Mouse (Mus musculus) liver, embryonic 11.5 days (tissue): Measurements from ENCODE around the gene Ift81. TPM values are rescaled to one million over a fixed set of nuclear protein-coding genes. Genes with fewer than 3 reads are reported as not detected.
A peak's percentile ranks its signal among the peaks of the same experiment; 100 is the strongest.

Experiments used
- ATAC-seq: fragments of 200-750 bp; cut with Nextera tagmentation; replicated peaks from 2 replicates; pipeline ENCODE4 v1.8.0; 2017; ENCODE audit warnings: moderate number of reproducible peaks, mild to moderate bottlenecking, moderate TSS enrichment, moderate library complexity; ENCODE audit not compliant: low FRiP score
- DNase-seq: peaks from one replicate; pipeline ENCODE4 v3.0.0-alpha.2; 2017; ENCODE audit warnings: low spot score
- H3K27ac ChIP-seq: fragments of 300-500 bp; sonication (generic); 2 replicates; pipeline ENCODE4 v1.5.1; 2014; ENCODE audit warnings: mild to moderate bottlenecking, low read depth, low read length, control low read depth
- H3K27me3 ChIP-seq: fragments of 300-500 bp; sonication (generic); replicated peaks from 2 replicates; pipeline ENCODE4 v1.6.1; 2014; ENCODE audit warnings: low read length, mixed read lengths; ENCODE audit not compliant: control insufficient read depth, insufficient read depth
- H3K36me3 ChIP-seq: fragments of 300-500 bp; sonication (generic); 2 replicates; pipeline ENCODE4 v1.6.1; 2014; ENCODE audit warnings: mild to moderate bottlenecking, low read length, moderate library complexity, mixed read lengths; ENCODE audit not compliant: control insufficient read depth, insufficient read depth
- H3K4me1 ChIP-seq: fragments of 300-500 bp; sonication (generic); replicated peaks from 2 replicates; pipeline ENCODE4 v1.6.1; 2014; ENCODE audit warnings: low read length, mixed read lengths; ENCODE audit not compliant: control insufficient read depth, insufficient read depth
- H3K4me2 ChIP-seq: fragments of 300-500 bp; sonication (generic); 2 replicates; pipeline ENCODE4 v1.6.1; 2014; ENCODE audit warnings: mild to moderate bottlenecking, control low read depth, moderate library complexity
- H3K4me3 ChIP-seq: fragments of 300-500 bp; sonication (generic); 2 replicates; pipeline ENCODE4 v1.5.1; 2014; ENCODE audit warnings: low read depth, low read length, control low read depth
- H3K9ac ChIP-seq: fragments of 300-500 bp; sonication (generic); 2 replicates; pipeline ENCODE4 v1.6.1; 2014; ENCODE audit warnings: low read depth, low read length, control low read depth
- H3K9me3 ChIP-seq: fragments of 300-500 bp; sonication (generic); 2 replicates; pipeline ENCODE4 v1.6.1; 2016; ENCODE audit warnings: low read length, inconsistent platforms, mixed read lengths; ENCODE audit not compliant: control insufficient read depth
- WGBS: fragments of 180-500 bp; shearing (Covaris S2); extraction: QIAGEN DNeasy Blood & Tissue Kit; methylation state at CpG from one replicate; pipeline ENCODE4 v1.1.7; 2014; 5-methylcytosine and 5-hydroxymethylcytosine counted together
- polyA plus RNA-seq: library from polyadenylated mRNA; unstranded; fragments of >200 nt; fragmentation: Nextera tagmentation; extraction: Ambion mirVana; gene quantifications from 2 replicates; pipeline ENCODE4 v1.2.1, GENCODE M21; 2014

Gene Ift81
- polyA plus RNA-seq, 1 experiment from 2014 or later, result 10.9 TPM

- no peaks in the 10 kb centered on the region for H3K36me3 ChIP-seq
- DNase-seq (no peak), ATAC-seq (no peak)
- no peaks in the 10 kb centered on the region for H3K9me3 ChIP-seq
- no peaks in the 10 kb centered on the region for H3K27me3 ChIP-seq
- H3K27ac ChIP-seq, result no peak overlapping the region
- WGBS, result 50% methylated on average over 2 of the region's 2 CpGs
- H3K4me1 ChIP-seq, result peaks cover 8% of the 10 kb centered on the region
- no peak overlapping the region for H3K9ac ChIP-seq
- H3K4me3 ChIP-seq, result no peak overlapping the region
- no peak overlapping the region for H3K4me2 ChIP-seq
These were observed 24.0 kb upstream of the Ift81 start for GRCm38 (mm10) chr5:122638296-122638695.

- DNase-seq (no peak), ATAC-seq (no peak)
- 46% methylated on average over 16 of the region's 16 CpGs for WGBS
- Histone ChIP-seq H3K9ac (no peak overlapping the region), H3K4me3 (no peak overlapping the region), H3K27ac (no peak overlapping the region), H3K27me3 (no peaks in the 10 kb centered on the region), H3K4me2 (peak overlapping the region; percentile 47), H3K9me3 (no peaks in the 10 kb centered on the region), H3K36me3 (no peaks in the 10 kb centered on the region), H3K4me1 (peaks cover 8% of the 10 kb centered on the region)
These were observed 22.6 kb upstream of the Ift81 start for GRCm38 (mm10) chr5:122636958-122637357.

- Histone ChIP-seq H3K9me3 (no peaks in the 10 kb centered on the region), H3K27me3 (no peaks in the 10 kb centered on the region), H3K4me1 (peaks cover 8% of the 10 kb centered on the region), H3K36me3 (no peaks in the 10 kb centered on the region), H3K27ac (no peak overlapping the region), H3K4me2 (no peak overlapping the region), H3K9ac (no peak overlapping the region), H3K4me3 (no peak overlapping the region)
- 87% methylated on average over 9 of the region's 9 CpGs for WGBS
- no peak for DNase-seq
- no peak for ATAC-seq
These were observed 22.0 kb upstream of the Ift81 start for GRCm38 (mm10) chr5:122636308-122636707.

GRCm38 (mm10) chr5:122635228-122635627 lies 20.9 kb upstream of the Ift81 start:
- H3K9me3 ChIP-seq, result no peaks in the 10 kb centered on the region
- H3K4me3 ChIP-seq, result no peak overlapping the region
- H3K27me3 ChIP-seq, result no peaks in the 10 kb centered on the region
- no peaks in the 10 kb centered on the region for H3K36me3 ChIP-seq
- ATAC-seq (no peak), DNase-seq (no peak)
- H3K4me1 ChIP-seq, result peaks cover 8% of the 10 kb centered on the region
- H3K4me2 ChIP-seq, result no peak overlapping the region
- no peak overlapping the region for H3K27ac ChIP-seq
- WGBS, result 65% methylated on average over 8 of the region's 8 CpGs
- H3K9ac ChIP-seq, result no peak overlapping the region

- H3K36me3 ChIP-seq, result no peaks in the 10 kb centered on the region
- H3K4me2 ChIP-seq, result no peak overlapping the region
- peak; percentile 69 for DNase-seq
- no peak overlapping the region for H3K27ac ChIP-seq
- no peaks in the 10 kb centered on the region for H3K9me3 ChIP-seq
- H3K9ac ChIP-seq, result no peak overlapping the region
- WGBS, result 40% methylated on average over 2 of the region's 2 CpGs
- ATAC-seq, result peak; percentile 51; the same call in 1 of the 2 replicates
- H3K27me3 ChIP-seq, result no peaks in the 10 kb centered on the region
- no peak overlapping the region for H3K4me3 ChIP-seq
- H3K4me1 ChIP-seq, result peaks cover 9% of the 10 kb centered on the region; the same call in 1 of the 2 replicates
These were observed 12.9 kb upstream of the Ift81 start for GRCm38 (mm10) chr5:122627243-122627642.

GRCm38 (mm10) chr5:122625565-122626252 lies 11.4 kb upstream of the Ift81 start:
- H3K27ac ChIP-seq, result no peak overlapping the region
- WGBS, result 78% methylated on average over 14 of the region's 14 CpGs
- no peaks in the 10 kb centered on the region for H3K27me3 ChIP-seq

GRCm38 (mm10) chr5:122624952-122625479 lies 10.7 kb upstream of the Ift81 start:
- no peak overlapping the region for H3K4me3 ChIP-seq
- ATAC-seq (no peak), DNase-seq (no peak)
- no peak overlapping the region for H3K27ac ChIP-seq
- no peak overlapping the region for H3K4me2 ChIP-seq
- no peaks in the 10 kb centered on the region for H3K36me3 ChIP-seq
- no peaks in the 10 kb centered on the region for H3K9me3 ChIP-seq
- H3K9ac ChIP-seq, result no peak overlapping the region
- no peaks in the 10 kb centered on the region for H3K27me3 ChIP-seq
- H3K4me1 ChIP-seq, result peaks cover 9% of the 10 kb centered on the region; the same call in 1 of the 2 replicates
- 67% methylated on average over 11 of the region's 11 CpGs for WGBS

More at GRCm38 (mm10) chr5:122625565-122626252, 11.4 kb upstream of the Ift81 start:
- H3K9me3 ChIP-seq, result no peaks in the 10 kb centered on the region
- H3K36me3 ChIP-seq, result no peaks in the 10 kb centered on the region
- peaks cover 9% of the 10 kb centered on the region; the same call in 1 of the 2 replicates for H3K4me1 ChIP-seq
- no peak overlapping the region for H3K9ac ChIP-seq
- H3K4me3 ChIP-seq, result no peak overlapping the region
- H3K4me2 ChIP-seq, result no peak overlapping the region
- ATAC-seq (no peak), DNase-seq (no peak)

GRCm38 (mm10) chr5:122623861-122624260 lies 9.5 kb upstream of the Ift81 start:
- ATAC-seq (no peak), DNase-seq (no peak)
- H3K4me3 ChIP-seq, result no peak overlapping the region
- H3K27ac ChIP-seq, result no peak overlapping the region
- peaks cover 9% of the 10 kb centered on the region; the same call in 1 of the 2 replicates for H3K4me1 ChIP-seq
- no peak overlapping the region for H3K4me2 ChIP-seq
- H3K27me3 ChIP-seq, result no peaks in the 10 kb centered on the region
- H3K9ac ChIP-seq, result no peak overlapping the region
- H3K9me3 ChIP-seq, result no peaks in the 10 kb centered on the region
- 60% methylated on average over 9 of the region's 9 CpGs for WGBS
- H3K36me3 ChIP-seq, result no peaks in the 10 kb centered on the region

GRCm38 (mm10) chr5:122622526-122622925 lies 8.2 kb upstream of the Ift81 start:
- WGBS, result 70% methylated on average over 5 of the region's 5 CpGs
- Histone ChIP-seq H3K4me3 (no peak overlapping the region), H3K36me3 (no peaks in the 10 kb centered on the region), H3K4me2 (no peak overlapping the region), H3K9ac (no peak overlapping the region), H3K4me1 (peaks cover 9% of the 10 kb centered on the region; the same call in 1 of the 2 replicates), H3K9me3 (no peaks in the 10 kb centered on the region), H3K27ac (no peak overlapping the region), H3K27me3 (no peaks in the 10 kb centered on the region)
- ATAC-seq (no peak), DNase-seq (no peak)
